Mouse (Mus musculus) natural killer cell, adult 2 months (primary cell): Measurements from ENCODE around the gene Hspa1a.
A peak's percentile ranks its signal among the peaks of the same experiment; 100 is the strongest.
"Not testable (repeated sequence)": the region's sequence is repeated elsewhere in the genome, so short reads cannot be mapped to it uniquely, and the experiment has no call there.

ENCODE experiments used
- DNase-seq, 2 experiments: peaks; one replicate each; pipeline ENCODE4 v3.0.0; 2022; ENCODE audit warnings: low spot score in 2 of 2

The Hspa1a gene

DNA sequence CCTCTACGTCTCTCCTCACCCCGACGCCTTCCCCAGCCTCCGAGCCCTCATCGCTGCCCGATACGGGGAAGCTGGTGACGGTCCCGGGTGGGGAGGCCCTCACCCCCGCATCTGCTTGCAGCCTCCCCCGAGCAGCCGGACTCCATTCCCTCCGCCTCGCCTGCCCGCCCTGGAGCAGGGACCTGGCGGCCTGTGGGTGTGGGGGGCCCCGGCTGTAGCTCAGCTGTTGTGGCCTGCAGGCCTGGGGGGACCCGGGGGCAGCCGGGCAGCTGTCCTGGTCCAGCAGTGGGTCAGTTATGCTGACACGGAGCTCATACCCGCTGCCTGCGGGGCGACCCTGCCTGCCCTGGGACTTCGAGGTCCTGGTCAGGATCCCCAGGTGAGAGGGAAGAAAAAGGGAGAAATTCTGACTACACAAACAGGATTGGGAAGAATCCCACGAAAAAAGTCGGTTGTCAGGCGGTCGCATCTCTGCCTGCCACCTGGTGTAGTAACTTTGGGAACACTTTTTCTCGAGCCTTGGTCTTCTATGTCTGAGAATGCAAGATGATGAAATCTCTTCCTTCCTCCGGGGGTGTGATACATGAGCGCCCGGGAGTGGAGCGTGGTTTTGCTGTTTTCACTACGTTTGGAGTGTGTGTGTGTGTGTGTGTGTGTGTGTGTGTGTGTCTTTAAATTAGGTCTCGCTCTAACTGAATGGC lies 29.6 kb upstream of the Hspa1a start:
- peak; percentile 38 for DNase-seq

- peak; percentile 85 to 86 for DNase-seq
Measured at GRCm38 (mm10) chr17:35000717-35001451, 28.9 kb upstream of the Hspa1a start, which contains the start of gene Vars. Gene Vars (plus strand): TSS chr17:35000987.

DNA sequence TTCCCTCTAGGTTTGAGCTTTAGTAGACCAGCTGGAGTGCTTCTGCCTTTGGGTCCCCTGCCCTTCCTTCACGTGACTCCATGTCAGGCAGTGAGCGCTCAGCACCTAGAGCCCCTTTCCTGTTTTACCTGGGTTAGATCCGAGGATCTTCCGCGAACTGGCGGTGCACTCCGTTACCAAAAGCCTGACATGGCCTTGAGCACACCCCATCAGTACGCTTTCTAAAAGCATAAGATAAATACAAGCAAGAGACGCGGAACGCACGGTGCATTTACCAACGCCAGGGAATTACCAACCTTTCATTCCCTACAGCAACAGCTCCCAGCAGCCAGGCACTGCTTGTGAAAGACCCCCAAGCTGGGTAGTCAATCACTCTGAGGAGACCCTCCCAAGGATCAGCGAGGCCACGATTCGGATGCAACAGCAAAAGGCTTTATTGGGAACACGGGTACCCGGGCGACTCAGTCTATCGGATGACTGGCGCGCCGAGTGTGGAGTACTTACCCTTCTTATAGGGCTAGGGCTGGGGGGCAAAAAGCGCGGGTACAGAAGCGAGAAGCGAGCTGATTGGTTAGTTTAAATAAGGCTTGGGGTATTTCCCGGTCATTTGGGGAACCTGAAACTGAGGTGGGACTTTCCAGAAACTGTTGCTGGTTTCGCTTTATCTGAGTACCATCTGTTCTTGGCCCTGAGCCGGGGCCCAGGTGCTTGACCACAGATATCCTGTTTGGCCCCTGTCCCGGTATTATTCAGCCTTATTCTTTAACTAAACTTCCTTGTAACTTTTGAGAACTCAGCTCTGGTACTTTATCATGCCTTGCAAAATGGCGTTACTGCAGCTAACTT lies 28.1 kb upstream of the Hspa1a start:
- peak; percentile 54 to 72 for DNase-seq

- no peak for DNase-seq
Measured at GRCm38 (mm10) chr17:34998526-34999430, 26.8 kb upstream of the Hspa1a start.

DNA sequence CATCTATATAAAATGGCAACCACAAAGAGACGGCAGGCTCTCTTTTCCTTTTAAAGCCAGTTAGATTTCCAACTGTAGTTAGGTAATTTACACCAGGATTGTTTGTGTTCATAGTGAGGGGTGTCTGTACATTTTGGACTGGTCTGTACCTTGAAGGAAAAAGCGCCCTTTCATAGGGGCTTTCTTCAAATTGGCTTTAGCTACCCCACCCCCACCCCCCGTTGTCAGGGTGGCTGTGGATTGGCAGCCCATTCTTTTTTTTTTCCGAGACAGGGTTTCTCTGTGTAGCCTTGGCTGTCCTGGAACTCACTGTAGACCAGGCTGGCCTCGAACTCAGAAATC lies 25.2 kb upstream of the Hspa1a start:
- no peak for DNase-seq

- no peak for DNase-seq
Measured at GRCm38 (mm10) chr17:34996411-34997141, 24.6 kb upstream of the Hspa1a start.

- not testable (repeated sequence) for DNase-seq
Measured at GRCm38 (mm10) chr17:34995927-34996326, 24.0 kb upstream of the Hspa1a start.

DNA sequence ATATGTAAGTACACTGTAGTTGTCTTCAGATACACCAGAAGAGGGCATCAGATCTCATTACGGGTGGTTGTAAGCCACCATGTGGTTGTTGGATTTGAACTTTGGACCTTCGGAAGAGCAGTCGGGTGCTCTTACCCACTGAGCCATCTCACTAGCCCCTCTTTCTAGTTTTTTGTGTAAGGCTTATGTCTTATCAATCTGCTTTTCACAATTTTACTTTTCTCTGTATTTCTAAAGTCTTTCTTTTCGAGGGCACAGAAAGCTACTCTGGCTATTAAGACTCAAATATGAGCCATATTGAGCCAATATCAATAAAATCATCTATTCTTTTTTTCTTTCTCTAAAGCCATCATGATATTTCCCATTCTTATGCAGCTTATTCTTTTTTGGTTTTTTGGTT lies 23.2 kb upstream of the Hspa1a start:
- DNase-seq = not testable (repeated sequence)

DNA sequence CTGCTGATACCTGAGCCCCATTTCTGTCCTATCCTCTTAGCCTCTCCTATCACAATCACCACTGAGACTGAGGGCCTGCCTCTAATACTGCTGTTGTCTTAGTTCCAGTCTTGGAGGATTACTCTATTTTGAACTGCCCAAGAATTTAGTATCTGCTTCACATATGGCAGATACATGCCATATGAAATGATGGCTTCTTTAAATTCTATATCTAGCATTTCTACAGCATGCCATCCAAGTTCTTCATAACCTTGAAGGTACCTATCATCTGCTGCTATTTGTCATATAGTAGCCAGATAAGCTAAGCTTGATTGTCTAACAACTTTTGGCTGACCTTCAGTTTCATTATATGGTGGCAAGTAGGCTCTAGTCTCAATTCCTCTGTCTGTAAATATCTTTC lies 22.8 kb upstream of the Hspa1a start:
- DNase-seq = no peak

DNA sequence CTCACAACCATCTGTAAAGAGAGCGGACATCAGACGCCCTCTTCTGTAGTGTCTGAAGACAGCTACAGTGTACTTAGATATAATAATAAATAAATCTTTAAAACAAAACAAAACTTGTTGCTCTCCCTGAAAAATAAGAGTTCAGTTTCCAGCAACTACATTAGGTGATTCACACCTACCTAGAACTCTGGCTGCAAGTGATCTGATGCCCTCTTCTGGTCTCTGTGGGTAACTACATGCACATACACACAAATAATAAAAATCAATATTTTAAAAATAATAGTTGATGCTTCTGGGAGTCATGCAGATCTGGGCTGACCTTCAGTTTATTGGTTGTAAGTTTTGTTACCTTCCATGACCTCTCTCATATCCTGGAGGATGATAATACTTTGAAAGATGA lies 12.3 kb upstream of the Hspa1a start:
- DNase-seq = peak in 1 of 2 experiments; percentile 50

GRCm38 (mm10) chr17:34982328-34982727 lies 10.4 kb upstream of the Hspa1a start:
- no peak for DNase-seq

DNA sequence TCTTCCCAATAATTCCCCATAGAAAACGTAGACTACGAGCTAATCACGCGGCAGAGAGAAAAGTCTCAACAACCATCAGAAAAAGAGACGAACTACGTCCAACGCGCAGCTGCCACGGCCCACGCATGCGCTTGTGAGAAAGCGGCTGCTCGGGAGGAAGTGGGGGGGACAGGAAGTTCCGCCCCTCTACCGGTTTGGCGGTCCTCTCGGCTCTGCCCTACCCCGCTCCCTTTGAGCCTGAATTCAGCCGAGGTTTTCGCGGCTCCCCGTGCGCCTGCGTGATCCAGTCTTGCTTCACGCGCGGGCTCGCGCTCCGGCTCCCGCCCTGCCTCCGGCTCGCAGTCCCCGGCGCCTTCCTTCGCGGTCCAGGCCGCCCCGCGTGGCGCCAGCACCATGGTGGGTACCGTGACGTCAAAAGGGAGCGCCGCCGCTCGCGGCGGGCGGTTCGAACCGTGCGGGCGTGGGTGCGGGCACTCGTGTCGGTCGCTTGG lies 9.8 kb upstream of the Hspa1a start, which contains the start of gene Lsm2:
Lsm2 (plus strand) TSS at position 173 of the 491 bp plus-strand sequence.
- DNase-seq = peak; percentile 89 to 92

- peak in 1 of 2 experiments; percentile 43 for DNase-seq
Measured at GRCm38 (mm10) chr17:34980655-34981054, 8.7 kb upstream of the Hspa1a start.

- DNase-seq = no peak
Measured at GRCm38 (mm10) chr17:34979631-34980030, 7.7 kb upstream of the Hspa1a start.

DNA sequence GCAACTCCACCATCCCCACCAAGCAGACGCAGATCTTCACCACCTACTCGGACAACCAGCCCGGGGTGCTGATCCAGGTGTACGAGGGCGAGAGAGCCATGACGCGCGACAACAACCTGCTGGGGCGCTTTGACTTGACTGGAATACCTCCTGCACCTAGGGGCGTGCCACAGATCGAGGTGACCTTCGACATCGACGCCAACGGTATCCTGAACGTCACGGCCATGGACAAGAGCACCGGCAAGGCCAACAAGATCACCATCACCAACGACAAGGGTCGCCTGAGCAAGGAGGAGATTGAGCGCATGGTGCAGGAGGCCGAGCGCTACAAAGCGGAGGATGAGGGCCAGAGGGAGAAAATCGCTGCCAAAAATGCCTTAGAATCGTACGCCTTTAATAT lies 6.3 kb upstream of the Hspa1a start:
- DNase-seq = no peak

- no peak for DNase-seq
Measured at GRCm38 (mm10) chr17:34977000-34977399, 5.0 kb upstream of the Hspa1a start.

GRCm38 (mm10) chr17:34975581-34976492 lies 3.9 kb upstream of the Hspa1a start:
- no peak for DNase-seq

- DNase-seq = not testable (repeated sequence)
Measured at GRCm38 (mm10) chr17:34971694-34972068, 275 bp downstream of the Hspa1a start.

DNA sequence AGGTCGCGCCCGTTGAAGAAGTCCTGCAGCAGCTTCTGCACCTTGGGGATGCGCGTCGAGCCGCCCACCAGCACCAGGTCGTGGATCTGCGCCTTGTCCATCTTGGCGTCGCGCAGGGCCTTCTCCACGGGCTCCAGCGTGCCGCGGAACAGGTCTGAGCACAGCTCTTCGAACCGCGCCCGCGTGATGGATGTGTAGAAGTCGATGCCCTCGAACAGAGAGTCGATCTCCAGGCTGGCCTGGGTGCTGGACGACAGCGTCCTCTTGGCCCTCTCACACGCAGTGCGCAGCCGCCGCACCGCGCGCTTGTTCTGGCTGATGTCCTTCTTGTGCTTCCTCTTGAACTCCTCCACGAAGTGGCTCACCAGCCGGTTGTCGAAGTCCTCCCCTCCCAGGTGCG lies 1.1 kb downstream of the Hspa1a start:
- DNase-seq = not testable (repeated sequence)
